Mouse (Mus musculus) limb, embryonic 15.5 days (tissue): ENCODE data around the gene Gipc3. TPM values are rescaled to one million over a fixed set of nuclear protein-coding genes. Genes with fewer than 3 reads are reported as not detected.
A peak's percentile ranks its signal among the peaks of the same experiment; 100 is the strongest.

Experiments used
- ATAC-seq: fragments of 200-750 bp; cut with Nextera tagmentation; 2 replicates; pipeline ENCODE4 v1.8.0; 2017; ENCODE audit warnings: low read depth, moderate TSS enrichment; ENCODE audit not compliant: insufficient number of reproducible peaks, low FRiP score, low TSS enrichment
- H3K27ac ChIP-seq: fragments of 300-500 bp; sonication (generic); 2 replicates; pipeline ENCODE4 v1.5.1; 2015; ENCODE audit warnings: moderate library complexity, mild to moderate bottlenecking, inconsistent platforms
- H3K27me3 ChIP-seq: fragments of 300-500 bp; sonication (generic); 2 replicates; pipeline ENCODE4 v1.6.1; 2015; ENCODE audit warnings: inconsistent platforms
- H3K36me3 ChIP-seq: fragments of 300-500 bp; sonication (generic); 2 replicates; pipeline ENCODE4 v1.6.1; 2015; ENCODE audit warnings: inconsistent platforms
- H3K4me1 ChIP-seq: fragments of 300-500 bp; sonication (generic); 2 replicates; pipeline ENCODE4 v1.6.1; 2015; ENCODE audit warnings: inconsistent platforms
- H3K4me2 ChIP-seq: fragments of 300-500 bp; sonication (generic); 2 replicates; pipeline ENCODE4 v1.6.1; 2015; ENCODE audit warnings: mild to moderate bottlenecking, inconsistent platforms
- H3K4me3 ChIP-seq: fragments of 300-500 bp; sonication (generic); 2 replicates; pipeline ENCODE4 v1.5.1; 2015; ENCODE audit warnings: mild to moderate bottlenecking, inconsistent platforms
- H3K9ac ChIP-seq: fragments of 300-500 bp; sonication (generic); 2 replicates; pipeline ENCODE4 v1.6.1; 2015; ENCODE audit warnings: inconsistent platforms
- H3K9me3 ChIP-seq: fragments of 300-500 bp; sonication (generic); 2 replicates; pipeline ENCODE4 v1.6.1; 2016; ENCODE audit warnings: inconsistent platforms
- WGBS: fragments of 180-500 bp; shearing (Covaris S2); methylation state at CpG from one replicate; pipeline ENCODE4 v1.1.7; 2015; 5-methylcytosine and 5-hydroxymethylcytosine counted together
- polyA plus RNA-seq: library from polyadenylated mRNA; unstranded; fragments of >200 nt; fragmentation: Nextera tagmentation; extraction: Ambion mirVana; gene quantifications from 2 replicates; pipeline ENCODE4 v1.2.1, GENCODE M21; 2015

The Gipc3 gene
- polyA plus RNA-seq, 1 experiment from 2014 or later, result 0.04 TPM

DNA sequence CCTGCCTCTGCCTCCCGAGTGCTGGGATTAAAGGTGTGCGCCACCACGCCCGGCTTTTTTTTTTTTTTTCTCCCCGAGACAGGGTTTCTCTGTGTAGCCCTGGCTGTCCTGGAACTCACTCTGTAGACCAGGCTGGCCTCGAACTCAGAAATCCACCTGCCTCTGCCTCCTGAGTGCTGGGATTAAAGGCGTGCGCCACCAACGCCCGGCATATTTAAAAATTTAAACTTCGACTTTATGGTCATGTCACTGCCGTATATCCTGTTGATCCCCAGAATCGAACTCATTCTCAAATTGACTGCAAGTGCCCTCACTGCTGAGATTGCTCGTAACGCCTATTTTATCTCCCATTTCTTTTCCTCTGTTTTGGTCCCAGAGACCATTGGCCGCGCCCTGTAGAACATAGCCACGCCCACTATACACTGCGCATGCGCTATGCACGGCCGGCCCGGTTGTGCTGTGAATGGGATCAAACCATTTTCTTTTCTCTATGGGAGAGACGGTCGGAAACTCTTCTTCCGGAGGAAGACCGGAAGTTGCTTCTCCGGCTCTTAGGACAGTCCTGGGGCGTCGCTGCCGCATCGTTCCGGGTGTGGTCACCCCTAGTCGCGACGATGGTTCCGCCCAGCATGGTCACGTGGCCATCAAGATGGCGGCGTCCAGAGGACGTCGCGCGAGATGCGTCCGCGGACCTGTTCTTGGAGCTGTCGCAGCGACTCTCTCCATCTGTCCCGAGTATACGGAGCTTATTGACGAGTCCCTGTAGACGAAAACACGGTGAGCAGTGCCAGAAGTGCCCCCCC is 40.9 kb upstream of the Gipc3 start, which contains the start of the genes Dohh and Gm48551:
TSS of gene Dohh (plus strand) at position 627 of the 803 bp plus-strand sequence.
TSS of gene Gm48551 (plus strand) at position 665 of the 803 bp plus-strand sequence.
- H3K4me3 ChIP-seq, result peak within 1 kb of the TSS; percentile 76
- H3K27ac ChIP-seq, result peak within 1 kb of the TSS; percentile 87
- peak within 1 kb of the TSS; percentile 77 for H3K9ac ChIP-seq
- peaks cover 20% of the 10 kb centered on the region for H3K4me1 ChIP-seq
- H3K9me3 ChIP-seq, result no peaks in the 10 kb centered on the region
- WGBS, result 8% methylated on average over 54 of the region's 54 CpGs
- peak within 1 kb of the TSS; percentile 63 for H3K4me2 ChIP-seq
- ATAC-seq, result peak; percentile 93
- H3K27me3 ChIP-seq, result no peaks in the 10 kb centered on the region
- H3K36me3 ChIP-seq, result peaks cover 33% of the 10 kb centered on the region

DNA sequence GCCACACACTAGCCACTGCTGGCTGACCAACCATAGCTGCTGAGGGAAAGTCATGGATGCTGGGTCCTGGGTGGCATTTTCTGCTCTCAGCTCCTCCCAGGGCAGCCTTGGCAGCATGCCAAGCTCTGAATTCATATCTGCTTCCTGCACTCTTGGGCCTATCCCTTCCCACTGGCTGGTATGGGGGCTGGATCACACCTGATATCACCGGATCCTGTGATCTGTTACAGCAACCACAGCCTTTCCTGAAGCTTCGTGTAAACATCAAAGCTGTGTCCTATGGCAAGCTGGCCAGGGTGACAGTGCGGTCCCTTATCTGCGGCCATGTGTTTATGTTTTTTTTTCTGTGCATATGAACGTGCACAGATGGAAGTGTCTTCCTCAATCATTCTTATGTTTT is 39.0 kb upstream of the Gipc3 start:
- no peak for ATAC-seq
- no peaks in the 10 kb centered on the region for H3K9me3 ChIP-seq
- no peak overlapping the region for H3K9ac ChIP-seq
- no peak overlapping the region for H3K4me2 ChIP-seq
- peaks cover 14% of the 10 kb centered on the region for H3K36me3 ChIP-seq
- H3K4me1 ChIP-seq, result peaks cover 28% of the 10 kb centered on the region
- WGBS, result 78% methylated on average over 5 of the region's 5 CpGs
- H3K27ac ChIP-seq, result no peak overlapping the region
- H3K27me3 ChIP-seq, result no peaks in the 10 kb centered on the region
- H3K4me3 ChIP-seq, result no peak overlapping the region

DNA sequence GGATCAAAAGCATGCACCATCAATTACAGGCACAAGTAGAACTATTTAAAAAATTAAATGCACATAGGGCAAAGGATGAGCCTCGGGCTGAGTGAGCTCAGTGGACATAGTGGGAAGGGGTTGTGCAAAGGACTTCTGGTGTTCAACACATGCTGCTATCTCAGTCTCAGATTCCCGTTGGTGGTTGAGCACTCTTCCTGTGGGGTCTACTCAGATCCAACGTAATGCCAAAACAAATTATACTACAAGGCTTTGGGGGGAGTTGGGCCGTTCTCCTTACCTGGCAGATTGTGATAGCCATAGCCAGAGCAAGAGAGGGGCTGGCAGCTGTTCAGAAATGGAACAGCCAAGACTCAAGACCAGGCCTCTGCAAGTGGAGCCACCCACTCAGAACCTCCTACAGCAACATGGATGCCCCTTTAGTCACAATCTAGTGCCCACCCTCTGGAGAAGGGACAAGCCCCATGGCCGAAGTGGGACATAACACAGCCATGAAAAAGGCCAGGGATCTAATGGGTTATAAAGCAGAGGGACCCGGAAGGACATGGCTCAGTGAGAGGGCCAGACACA is 36.8 kb upstream of the Gipc3 start:
- Histone ChIP-seq H3K9ac (no peak overlapping the region), H3K4me1 (peaks cover 21% of the 10 kb centered on the region), H3K27ac (no peak overlapping the region), H3K9me3 (no peaks in the 10 kb centered on the region), H3K4me2 (no peak overlapping the region), H3K4me3 (no peak overlapping the region), H3K36me3 (peaks cover 10% of the 10 kb centered on the region; the same call in 1 of the 2 replicates), H3K27me3 (no peaks in the 10 kb centered on the region)
- ATAC-seq, result no peak
- WGBS, result 84% methylated on average over 6 of the region's 6 CpGs

GRCm38 (mm10) chr10:81379183-81379553 is 36.1 kb upstream of the Gipc3 start:
- H3K9ac ChIP-seq, result peak overlapping the region; percentile 26; the same call in 1 of the 2 replicates
- H3K27me3 ChIP-seq, result no peaks in the 10 kb centered on the region
- H3K4me1 ChIP-seq, result peaks cover 19% of the 10 kb centered on the region
- WGBS, result 54% methylated on average over 3 of the region's 3 CpGs
- H3K9me3 ChIP-seq, result no peaks in the 10 kb centered on the region
- H3K4me3 ChIP-seq, result peak overlapping the region; percentile 82
- H3K36me3 ChIP-seq, result peaks cover 13% of the 10 kb centered on the region
- H3K4me2 ChIP-seq, result peak overlapping the region; percentile 60
- H3K27ac ChIP-seq, result peak overlapping the region; percentile 83
- no peak for ATAC-seq

- Histone ChIP-seq H3K27ac (peak overlapping the region; percentile 83), H3K4me2 (peak overlapping the region; percentile 60), H3K27me3 (no peaks in the 10 kb centered on the region), H3K4me1 (peaks cover 19% of the 10 kb centered on the region), H3K9ac (peak overlapping the region; percentile 83), H3K36me3 (peaks cover 18% of the 10 kb centered on the region), H3K9me3 (no peaks in the 10 kb centered on the region), H3K4me3 (peak overlapping the region; percentile 82)
- ATAC-seq, result peak; percentile 98
- WGBS, result under 1% methylated on average over 46 of the region's 46 CpGs
Measured at GRCm38 (mm10) chr10:81378553-81379182, 35.6 kb upstream of the Gipc3 start.

GRCm38 (mm10) chr10:81377793-81378552 is 34.9 kb upstream of the Gipc3 start, which contains the start of gene Fzr1:
Gene Fzr1, minus strand, starts transcription at chr10:81378516.
- Histone ChIP-seq H3K36me3 (peaks cover 25% of the 10 kb centered on the region), H3K27ac (peak within 1 kb of the TSS; percentile 83), H3K4me3 (peak within 1 kb of the TSS; percentile 82), H3K4me2 (peak within 1 kb of the TSS; percentile 60), H3K9me3 (no peaks in the 10 kb centered on the region), H3K9ac (peak within 1 kb of the TSS; percentile 83), H3K27me3 (no peaks in the 10 kb centered on the region), H3K4me1 (peaks cover 24% of the 10 kb centered on the region)
- WGBS, result under 1% methylated on average over 50 of the region's 59 CpGs
- peak; percentile 16 for ATAC-seq

GRCm38 (mm10) chr10:81377362-81377664 is 34.2 kb upstream of the Gipc3 start:
- H3K9ac ChIP-seq, result peak overlapping the region; percentile 83
- H3K36me3 ChIP-seq, result peaks cover 31% of the 10 kb centered on the region
- H3K27ac ChIP-seq, result peak overlapping the region; percentile 54; the same call in 1 of the 2 replicates
- no peaks in the 10 kb centered on the region for H3K9me3 ChIP-seq
- 51% methylated on average over 2 of the region's 2 CpGs for WGBS
- H3K4me1 ChIP-seq, result peaks cover 26% of the 10 kb centered on the region
- ATAC-seq, result no peak
- no peaks in the 10 kb centered on the region for H3K27me3 ChIP-seq
- H3K4me3 ChIP-seq, result peak overlapping the region; percentile 82
- H3K4me2 ChIP-seq, result peak overlapping the region; percentile 60

DNA sequence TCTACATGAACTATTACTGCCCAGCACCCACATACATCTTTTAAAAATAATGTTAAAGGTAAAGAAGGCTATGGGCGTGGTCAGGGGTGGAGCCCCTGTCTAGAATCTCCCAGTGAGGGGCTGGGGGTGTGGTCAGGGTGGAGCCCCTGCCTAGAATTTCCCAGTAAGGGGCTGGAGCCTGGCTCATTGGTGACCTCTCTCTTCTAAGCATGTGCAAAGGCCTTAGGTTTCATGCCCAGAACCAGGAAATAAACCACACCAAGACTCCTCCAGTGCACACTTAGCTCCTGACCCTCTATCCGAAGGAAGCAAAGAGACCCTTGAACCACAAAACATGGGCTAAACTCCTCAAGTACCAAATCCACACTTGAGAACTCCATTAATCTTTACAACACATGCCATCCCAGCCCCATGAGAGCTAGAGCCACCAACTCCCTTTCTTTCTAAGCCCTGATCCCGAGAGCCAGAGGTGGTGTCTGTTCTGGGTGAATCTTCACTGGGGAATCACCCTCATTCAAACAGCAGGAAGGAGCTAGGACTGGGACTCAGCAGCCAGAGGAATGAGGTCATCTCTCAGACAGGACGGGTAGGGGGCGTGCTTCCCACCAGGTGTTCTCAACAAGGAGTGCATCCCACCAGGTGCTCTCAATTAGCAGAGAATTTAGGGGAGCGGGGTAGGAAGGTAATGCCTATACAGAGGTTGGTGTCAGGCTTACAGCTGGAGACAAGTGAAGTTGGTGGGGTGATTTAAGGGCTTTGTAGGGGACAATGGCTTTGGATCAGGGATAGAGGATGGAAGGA is 33.7 kb upstream of the Gipc3 start:
- WGBS, result 25% methylated on average over 6 of the region's 6 CpGs

GRCm38 (mm10) chr10:81375322-81375721 is 32.3 kb upstream of the Gipc3 start:
- Histone ChIP-seq H3K4me2 (no peak overlapping the region), H3K36me3 (peaks cover 51% of the 10 kb centered on the region), H3K9me3 (no peaks in the 10 kb centered on the region), H3K4me3 (no peak overlapping the region), H3K27ac (no peak overlapping the region), H3K9ac (no peak overlapping the region), H3K4me1 (peaks cover 26% of the 10 kb centered on the region), H3K27me3 (no peaks in the 10 kb centered on the region)
- WGBS, result 93% methylated on average over 10 of the region's 10 CpGs
- ATAC-seq, result no peak

More for the DNA sequence above, 33.7 kb upstream of the Gipc3 start:
- Histone ChIP-seq H3K27me3 (no peaks in the 10 kb centered on the region), H3K4me1 (peaks cover 26% of the 10 kb centered on the region), H3K9ac (peak overlapping the region; percentile 83), H3K4me2 (peak overlapping the region; percentile 60), H3K27ac (peak overlapping the region; percentile 54; the same call in 1 of the 2 replicates), H3K36me3 (peaks cover 37% of the 10 kb centered on the region), H3K9me3 (no peaks in the 10 kb centered on the region), H3K4me3 (peak overlapping the region; percentile 82)
- ATAC-seq, result no peak

- no peak for ATAC-seq
- H3K36me3 ChIP-seq, result peaks cover 64% of the 10 kb centered on the region
- H3K27me3 ChIP-seq, result peaks cover 34% of the 10 kb centered on the region
- no peaks in the 10 kb centered on the region for H3K9me3 ChIP-seq
- H3K27ac ChIP-seq, result no peak overlapping the region
- no peak overlapping the region for H3K4me3 ChIP-seq
- no peak overlapping the region for H3K9ac ChIP-seq
- peaks cover 32% of the 10 kb centered on the region for H3K4me1 ChIP-seq
- WGBS, result 73% methylated on average over 6 of the region's 6 CpGs
- no peak overlapping the region for H3K4me2 ChIP-seq
Measured at GRCm38 (mm10) chr10:81367207-81367495, 24.1 kb upstream of the Gipc3 start.
